Mouse (Mus musculus) embryonic facial prominence, embryonic 14.5 days (tissue): Measurements from ENCODE around the gene Tmem39b. TPM values are rescaled to one million over a fixed set of nuclear protein-coding genes. Genes with fewer than 3 reads are reported as not detected.

Experiments
- ATAC-seq: fragments of 200-750 bp; cut with Nextera tagmentation; 2 replicates; pipeline ENCODE4 v1.8.0; 2017; ENCODE audit warnings: low read depth, moderate number of reproducible peaks, moderate TSS enrichment
- DNase-seq: peaks from one replicate; pipeline ENCODE4 v3.0.0-alpha.2; 2015; ENCODE audit warnings: low spot score
- H3K27ac ChIP-seq: fragments of 300-500 bp; sonication (generic); replicated peaks from 2 replicates; pipeline ENCODE4 v1.5.1; 2014; ENCODE audit warnings: low read depth, mild to moderate bottlenecking, low read length, moderate library complexity
- H3K27me3 ChIP-seq: fragments of 300-500 bp; sonication (generic); replicated peaks from 2 replicates; pipeline ENCODE4 v1.6.1; 2014; ENCODE audit warnings: low read length; ENCODE audit not compliant: control insufficient read depth, insufficient read depth
- H3K36me3 ChIP-seq: fragments of 300-500 bp; sonication (generic); 2 replicates; pipeline ENCODE4 v1.6.1; 2014; ENCODE audit warnings: low read length, mixed read lengths; ENCODE audit not compliant: control insufficient read depth, insufficient read depth
- H3K4me1 ChIP-seq: fragments of 300-500 bp; sonication (generic); 2 replicates; pipeline ENCODE4 v1.6.1; 2014; ENCODE audit warnings: antibody characterized with exemption, low read length; ENCODE audit not compliant: control insufficient read depth, insufficient read depth
- H3K4me2 ChIP-seq: fragments of 300-500 bp; sonication (generic); 2 replicates; pipeline ENCODE4 v1.6.1; 2014; ENCODE audit warnings: low read depth, mild to moderate bottlenecking, low read length, moderate library complexity, mixed read lengths
- H3K4me3 ChIP-seq: fragments of 300-500 bp; sonication (generic); 2 replicates; pipeline ENCODE4 v1.5.1; 2014; ENCODE audit warnings: low read depth, mild to moderate bottlenecking, low read length
- H3K9ac ChIP-seq: fragments of 300-500 bp; sonication (generic); 2 replicates; pipeline ENCODE4 v1.6.1; 2014; ENCODE audit warnings: low read depth, mild to moderate bottlenecking, low read length, moderate library complexity, mixed read lengths
- H3K9me3 ChIP-seq: fragments of 300-500 bp; sonication (generic); 2 replicates; pipeline ENCODE4 v1.6.1; 2016; ENCODE audit warnings: low read length; ENCODE audit not compliant: control insufficient read depth
- WGBS: fragments of 180-500 bp; shearing (Covaris S2); extraction: QIAGEN DNeasy Blood & Tissue Kit; methylation state at CpG from one replicate; pipeline ENCODE4 v1.1.7; 2014; 5-methylcytosine and 5-hydroxymethylcytosine counted together
- polyA plus RNA-seq: library from polyadenylated mRNA; unstranded; fragments of >200 nt; fragmentation: Nextera tagmentation; extraction: Ambion mirVana; gene quantifications from 2 replicates; pipeline ENCODE4 v1.2.1, GENCODE M21; 2014

Gene Tmem39b
- polyA plus RNA-seq, 1 experiment from 2014 or later, result 22.1 TPM

DNA sequence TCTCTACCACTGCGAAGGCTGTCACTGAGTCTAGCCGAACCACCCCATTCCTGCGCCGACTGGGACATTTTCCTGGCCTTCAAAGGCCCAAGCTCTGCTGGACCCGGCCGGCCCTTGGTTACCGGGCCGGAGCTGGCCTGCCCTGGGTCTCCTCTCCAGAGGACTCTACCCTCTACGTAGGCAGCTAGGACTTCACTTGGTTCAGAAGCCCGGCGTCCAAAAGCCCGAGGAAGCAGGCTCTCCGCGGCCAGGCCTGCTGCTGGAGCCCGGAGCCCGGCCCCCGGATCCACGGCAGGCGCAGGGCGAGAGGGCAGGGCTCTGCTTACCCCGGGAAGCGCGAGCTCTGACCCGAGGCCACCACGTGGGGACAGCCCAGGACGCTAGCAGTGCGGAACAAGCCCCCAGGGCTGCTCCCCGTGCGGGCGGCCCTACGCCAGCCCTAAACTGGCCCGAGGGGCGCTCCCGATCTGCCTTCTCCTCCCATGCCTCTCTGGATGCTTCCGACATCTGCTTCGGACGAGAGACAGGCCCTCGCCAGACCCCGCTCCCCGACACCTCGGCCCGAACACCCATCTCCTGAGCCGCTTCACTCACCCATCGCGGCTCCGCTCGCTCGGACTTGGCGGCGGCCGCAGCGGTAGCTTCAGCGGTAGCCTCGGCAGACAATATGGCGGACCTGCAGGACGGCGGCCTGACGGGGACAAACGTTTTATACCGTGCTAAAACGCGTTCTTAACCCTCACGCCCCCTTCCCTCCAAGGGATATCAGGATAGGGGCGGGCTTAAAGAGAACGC is 24.4 kb downstream of the Tmem39b start, which contains the start of gene Kpna6:
Gene Kpna6 (minus strand): TSS at position 685 of the 795 bp plus-strand sequence.
- WGBS, result under 1% methylated on average over 44 of the region's 65 CpGs
- peaks cover 7% of the 10 kb centered on the region; the same call in 1 of the 2 replicates for H3K4me1 ChIP-seq
- no peaks in the 10 kb centered on the region for H3K9me3 ChIP-seq
- H3K27ac ChIP-seq, result peak within 1 kb of the TSS; percentile 92
- DNase-seq (peak; percentile 96), ATAC-seq (peak; percentile 94)
- H3K36me3 ChIP-seq, result peaks cover 17% of the 10 kb centered on the region
- peak within 1 kb of the TSS; percentile 99 for H3K4me3 ChIP-seq
- H3K27me3 ChIP-seq, result no peaks in the 10 kb centered on the region
- peak within 1 kb of the TSS; percentile 68 for H3K4me2 ChIP-seq
- peak within 1 kb of the TSS; percentile 99 for H3K9ac ChIP-seq

DNA sequence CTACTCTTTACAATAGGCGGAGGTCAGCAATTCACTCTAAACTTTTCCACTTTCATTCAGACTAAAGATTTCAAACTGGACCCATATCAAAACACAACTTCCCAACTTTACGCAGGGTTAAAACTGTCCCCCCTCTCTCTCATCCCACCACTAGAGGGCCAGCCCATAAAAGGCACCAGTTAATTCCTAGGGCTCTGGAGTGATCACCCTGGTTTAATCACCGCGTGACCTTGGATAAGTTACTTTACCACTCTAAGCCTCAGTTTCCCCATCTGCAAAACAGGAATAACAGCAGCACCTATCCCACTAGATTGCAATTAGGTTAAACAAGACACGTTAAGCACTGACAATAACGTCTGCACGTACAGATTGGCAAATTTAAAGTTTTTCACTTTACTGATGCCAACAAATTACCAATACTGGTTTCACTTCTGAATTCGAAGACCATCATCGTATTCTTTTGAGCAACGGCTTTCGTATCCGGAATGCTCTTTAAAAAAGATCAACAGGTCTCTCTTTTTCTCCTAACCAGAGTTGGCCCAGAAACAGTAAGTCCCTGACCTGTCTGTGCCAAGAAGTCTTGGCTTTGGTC is 25.1 kb downstream of the Tmem39b start:
- H3K36me3 ChIP-seq, result peaks cover 15% of the 10 kb centered on the region
- H3K9me3 ChIP-seq, result no peaks in the 10 kb centered on the region
- WGBS, result 3% methylated on average over 12 of the region's 12 CpGs
- H3K27ac ChIP-seq, result peak overlapping the region; percentile 92
- H3K4me1 ChIP-seq, result peaks cover 7% of the 10 kb centered on the region; the same call in 1 of the 2 replicates
- H3K4me3 ChIP-seq, result peak overlapping the region; percentile 99
- no peaks in the 10 kb centered on the region for H3K27me3 ChIP-seq
- peak overlapping the region; percentile 68 for H3K4me2 ChIP-seq
- ATAC-seq (no peak), DNase-seq (peak; percentile 76)
- H3K9ac ChIP-seq, result peak overlapping the region; percentile 99

- H3K4me1 ChIP-seq, result no peaks in the 10 kb centered on the region
- no peaks in the 10 kb centered on the region for H3K9me3 ChIP-seq
- no peak overlapping the region for H3K9ac ChIP-seq
- H3K4me3 ChIP-seq, result no peak overlapping the region
- peaks cover 62% of the 10 kb centered on the region for H3K36me3 ChIP-seq
- 70% methylated on average over 3 of the region's 3 CpGs for WGBS
- no peak overlapping the region for H3K27ac ChIP-seq
- H3K27me3 ChIP-seq, result no peaks in the 10 kb centered on the region
- ATAC-seq (peak; percentile 60), DNase-seq (no peak)
- no peak overlapping the region for H3K4me2 ChIP-seq
Measured at GRCm38 (mm10) chr4:129662255-129662813, 34.3 kb downstream of the Tmem39b start.

DNA sequence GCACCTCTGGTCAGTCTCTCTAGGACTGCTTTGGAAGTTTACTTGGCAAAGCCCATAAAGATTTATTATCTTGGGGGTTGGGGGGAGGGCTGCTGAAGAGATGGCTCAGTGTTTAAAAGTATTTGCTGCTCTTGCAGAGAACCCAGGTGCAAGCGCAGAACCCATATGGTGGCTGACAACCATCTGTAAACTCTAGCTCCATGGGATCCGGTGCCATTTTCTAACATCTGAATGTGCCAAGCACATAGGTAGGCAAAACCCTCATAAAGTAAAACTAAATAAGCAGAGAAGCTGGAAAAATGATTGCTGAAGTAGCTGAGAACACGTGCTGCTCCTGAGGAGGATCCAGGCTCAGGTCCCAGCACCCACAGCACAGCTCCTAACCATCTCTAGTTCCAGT is 35.1 kb downstream of the Tmem39b start:
- Histone ChIP-seq H3K9me3 (no peaks in the 10 kb centered on the region), H3K4me3 (no peak overlapping the region), H3K4me1 (no peaks in the 10 kb centered on the region), H3K27me3 (no peaks in the 10 kb centered on the region), H3K27ac (no peak overlapping the region), H3K9ac (no peak overlapping the region), H3K4me2 (no peak overlapping the region), H3K36me3 (peaks cover 64% of the 10 kb centered on the region)
- ATAC-seq (no peak), DNase-seq (no peak)
- 98% methylated on average over 3 of the region's 3 CpGs for WGBS

DNA sequence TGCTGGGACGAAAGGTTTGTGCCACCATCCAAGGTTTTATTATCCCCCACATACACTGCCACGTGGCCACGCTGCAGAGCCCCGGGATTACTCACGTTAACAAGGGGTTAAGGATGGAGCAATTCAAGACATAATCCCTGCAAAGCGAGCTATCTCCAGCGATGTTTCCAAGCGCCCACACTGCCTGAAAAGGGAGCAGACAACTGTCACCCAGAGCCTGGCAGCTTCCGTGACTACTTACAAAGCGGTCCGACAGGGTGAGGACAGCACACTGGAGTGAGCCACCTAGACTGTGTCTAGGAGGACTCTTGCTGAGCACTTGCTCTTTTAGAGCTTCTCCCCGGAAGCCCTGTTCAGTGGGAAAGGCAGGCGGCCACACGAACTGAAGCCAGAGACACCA is 41.9 kb downstream of the Tmem39b start:
- ATAC-seq (no peak), DNase-seq (no peak)
- no peak overlapping the region for H3K9ac ChIP-seq
- 95% methylated on average over 14 of the region's 14 CpGs for WGBS
- no peak overlapping the region for H3K27ac ChIP-seq
- no peak overlapping the region for H3K4me3 ChIP-seq
- H3K36me3 ChIP-seq, result peaks cover 96% of the 10 kb centered on the region
- no peaks in the 10 kb centered on the region for H3K27me3 ChIP-seq
- H3K9me3 ChIP-seq, result no peaks in the 10 kb centered on the region
- H3K4me2 ChIP-seq, result no peak overlapping the region
- H3K4me1 ChIP-seq, result no peaks in the 10 kb centered on the region

DNA sequence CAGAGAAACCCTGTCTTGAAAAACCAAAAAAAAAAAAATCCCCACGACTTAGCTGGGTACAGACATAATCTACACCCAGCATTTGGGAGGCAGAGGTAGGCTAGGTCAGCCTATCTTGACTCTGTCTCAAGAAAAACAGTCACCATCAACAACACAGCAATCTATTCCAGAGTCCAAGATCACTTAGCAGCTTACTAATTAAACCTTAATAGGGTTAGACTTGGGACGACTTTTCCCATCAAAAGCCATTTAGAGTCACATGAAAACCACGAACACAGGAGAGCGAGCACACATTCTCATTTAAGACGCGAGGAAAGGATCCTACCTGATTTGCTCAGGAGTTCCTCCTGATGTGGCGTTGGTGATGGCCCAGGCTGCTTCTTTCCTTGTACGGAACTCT is 46.3 kb downstream of the Tmem39b start:
- Histone ChIP-seq H3K27ac (no peak overlapping the region), H3K9me3 (no peaks in the 10 kb centered on the region), H3K4me3 (no peak overlapping the region), H3K36me3 (peaks cover 96% of the 10 kb centered on the region), H3K4me1 (no peaks in the 10 kb centered on the region), H3K9ac (no peak overlapping the region), H3K27me3 (no peaks in the 10 kb centered on the region), H3K4me2 (no peak overlapping the region)
- DNase-seq (no peak), ATAC-seq (no peak)
- WGBS, result 93% methylated on average over 8 of the region's 8 CpGs

DNA sequence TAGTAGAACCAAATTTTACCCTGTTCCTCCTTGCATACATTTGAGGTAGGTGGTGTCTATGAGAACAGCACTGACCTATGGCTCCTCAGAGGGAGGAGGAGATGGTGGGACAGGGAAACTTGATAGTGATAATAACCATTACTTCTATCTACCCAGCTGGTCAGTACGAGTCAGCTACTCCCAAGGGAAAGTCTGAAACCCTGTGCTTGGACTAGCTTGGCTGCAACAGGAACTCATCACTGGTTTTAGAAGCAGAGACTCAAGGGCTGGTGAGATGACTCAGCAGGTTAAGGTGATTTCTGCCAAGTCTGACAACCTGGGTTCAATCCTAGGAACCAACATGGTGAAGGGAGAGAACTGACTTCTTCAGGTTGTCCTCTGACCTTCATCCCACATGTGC is 48.0 kb downstream of the Tmem39b start:
- ATAC-seq (no peak), DNase-seq (no peak)
- Histone ChIP-seq H3K27me3 (no peaks in the 10 kb centered on the region), H3K4me1 (no peaks in the 10 kb centered on the region), H3K4me2 (no peak overlapping the region), H3K4me3 (no peak overlapping the region), H3K36me3 (peaks cover 92% of the 10 kb centered on the region), H3K9ac (no peak overlapping the region), H3K27ac (no peak overlapping the region), H3K9me3 (no peaks in the 10 kb centered on the region)
- 62% methylated on average over 1 of the region's 1 CpGs for WGBS

- peaks cover 5% of the 10 kb centered on the region for H3K4me1 ChIP-seq
- ATAC-seq, result no peak
- H3K4me2 ChIP-seq, result no peak overlapping the region
- no peak overlapping the region for H3K27ac ChIP-seq
- H3K9ac ChIP-seq, result peak overlapping the region; percentile 10; the same call in 1 of the 2 replicates
- no peaks in the 10 kb centered on the region for H3K27me3 ChIP-seq
- no peak overlapping the region for H3K4me3 ChIP-seq
- peaks cover 61% of the 10 kb centered on the region for H3K36me3 ChIP-seq
- 92% methylated on average over 6 of the region's 6 CpGs for WGBS
- no peak for DNase-seq
- H3K9me3 ChIP-seq, result no peaks in the 10 kb centered on the region
Measured at GRCm38 (mm10) chr4:129645204-129645603, 51.4 kb downstream of the Tmem39b start.
